Mouse (Mus musculus): Measurements from ENCODE around the gene Phactr1. TPM values are rescaled to one million over a fixed set of nuclear protein-coding genes. Genes with fewer than 3 reads are reported as not detected.

Gene Phactr1
- polyA plus RNA-seq, 1 experiment from 2014 or later: 5.2 TPM

- Histone ChIP-seq H3K27ac (ENCODE audit: low read depth) (no peak overlapping the region), H3K4me1 (ENCODE audit: insufficient read depth) (no peaks in the 10 kb centered on the region), H3K9ac (no peak overlapping the region), H3K27me3 (ENCODE audit: insufficient read depth, low read length) (no peaks in the 10 kb centered on the region), H3K4me3 (ENCODE audit: low read depth, low read length) (no peak overlapping the region), H3K4me2 (no peak overlapping the region), H3K36me3 (ENCODE audit: insufficient read depth) (no peaks in the 10 kb centered on the region), H3K9me3 (ENCODE audit: low read depth, low read length) (no peaks in the 10 kb centered on the region)
- ATAC-seq (ENCODE audit: insufficient read depth): no peak
- DNase-seq: no peak
- TF ChIP-seq CTCF (IDR thresholded peaks at IDR 0.05; ENCODE audit: low read depth): no peak
- 79% methylated on average over 3 of the region's 3 CpGs for WGBS
Measured at GRCm38 (mm10) chr13:42950056-42950455, 269.6 kb downstream of the Phactr1 start.

- H3K27me3 ChIP-seq (ENCODE audit: insufficient read depth, low read length): no peaks in the 10 kb centered on the region
- no peaks in the 10 kb centered on the region for H3K36me3 ChIP-seq (ENCODE audit: insufficient read depth)
- no peak overlapping the region for H3K4me2 ChIP-seq
- H3K27ac ChIP-seq (ENCODE audit: low read depth): no peak overlapping the region
- DNase-seq (peak; percentile 26), ATAC-seq (ENCODE audit: insufficient read depth) (no peak)
- no peak overlapping the region for H3K4me3 ChIP-seq (ENCODE audit: low read depth, low read length)
- no peaks in the 10 kb centered on the region for H3K4me1 ChIP-seq (ENCODE audit: insufficient read depth)
- TF ChIP-seq CTCF (IDR thresholded peaks at IDR 0.05; ENCODE audit: low read depth): no peak
- no peak overlapping the region for H3K9ac ChIP-seq
- no peaks in the 10 kb centered on the region for H3K9me3 ChIP-seq (ENCODE audit: low read depth, low read length)
- 65% methylated on average over 15 of the region's 15 CpGs for WGBS
Measured at GRCm38 (mm10) chr13:42952037-42952721, 271.8 kb downstream of the Phactr1 start.

- no peak for TF ChIP-seq CTCF (IDR thresholded peaks at IDR 0.05; ENCODE audit: low read depth)
- no peak overlapping the region for H3K4me2 ChIP-seq
- no peak for ATAC-seq (ENCODE audit: insufficient read depth)
Measured at GRCm38 (mm10) chr13:42953071-42953470, 272.6 kb downstream of the Phactr1 start.

GRCm38 (mm10) chr13:42954116-42954515 lies 273.7 kb downstream of the Phactr1 start:
- DNase-seq (no peak), ATAC-seq (ENCODE audit: insufficient read depth) (no peak)
- TF ChIP-seq CTCF (IDR thresholded peaks at IDR 0.05; ENCODE audit: low read depth): no peak
- H3K9me3 ChIP-seq (ENCODE audit: low read depth, low read length): no peaks in the 10 kb centered on the region
- 38% methylated on average over 5 of the region's 5 CpGs for WGBS
- no peak overlapping the region for H3K9ac ChIP-seq
- H3K27me3 ChIP-seq (ENCODE audit: insufficient read depth, low read length): no peaks in the 10 kb centered on the region
- no peak overlapping the region for H3K27ac ChIP-seq (ENCODE audit: low read depth)
- H3K4me2 ChIP-seq: no peak overlapping the region
- H3K36me3 ChIP-seq (ENCODE audit: insufficient read depth): no peaks in the 10 kb centered on the region
- no peak overlapping the region for H3K4me3 ChIP-seq (ENCODE audit: low read depth, low read length)
- no peaks in the 10 kb centered on the region for H3K4me1 ChIP-seq (ENCODE audit: insufficient read depth)

More at GRCm38 (mm10) chr13:42953071-42953470, 272.6 kb downstream of the Phactr1 start:
- 90% methylated on average over 6 of the region's 6 CpGs for WGBS
- H3K4me3 ChIP-seq (ENCODE audit: low read depth, low read length): no peak overlapping the region
- no peaks in the 10 kb centered on the region for H3K4me1 ChIP-seq (ENCODE audit: insufficient read depth)
- no peaks in the 10 kb centered on the region for H3K27me3 ChIP-seq (ENCODE audit: insufficient read depth, low read length)
- H3K36me3 ChIP-seq (ENCODE audit: insufficient read depth): no peaks in the 10 kb centered on the region
- no peaks in the 10 kb centered on the region for H3K9me3 ChIP-seq (ENCODE audit: low read depth, low read length)
- no peak for DNase-seq
- no peak overlapping the region for H3K9ac ChIP-seq
- no peak overlapping the region for H3K27ac ChIP-seq (ENCODE audit: low read depth)

- ATAC-seq (ENCODE audit: insufficient read depth): no peak
- Histone ChIP-seq H3K4me1 (ENCODE audit: insufficient read depth) (no peaks in the 10 kb centered on the region), H3K4me2 (no peak overlapping the region), H3K27me3 (ENCODE audit: insufficient read depth, low read length) (no peaks in the 10 kb centered on the region), H3K9me3 (ENCODE audit: low read depth, low read length) (no peaks in the 10 kb centered on the region), H3K36me3 (ENCODE audit: insufficient read depth) (no peaks in the 10 kb centered on the region), H3K27ac (ENCODE audit: low read depth) (no peak overlapping the region), H3K9ac (no peak overlapping the region), H3K4me3 (ENCODE audit: low read depth, low read length) (no peak overlapping the region)
- 80% methylated on average over 10 of the region's 10 CpGs for WGBS
- DNase-seq: no peak
- no peak for TF ChIP-seq CTCF (IDR thresholded peaks at IDR 0.05; ENCODE audit: low read depth)
Measured at GRCm38 (mm10) chr13:42956327-42956726, 275.9 kb downstream of the Phactr1 start.

GRCm38 (mm10) chr13:42957856-42958255 lies 277.4 kb downstream of the Phactr1 start:
- no peak overlapping the region for H3K4me2 ChIP-seq
- H3K9me3 ChIP-seq (ENCODE audit: low read depth, low read length): no peaks in the 10 kb centered on the region
- H3K36me3 ChIP-seq (ENCODE audit: insufficient read depth): no peaks in the 10 kb centered on the region
- no peaks in the 10 kb centered on the region for H3K4me1 ChIP-seq (ENCODE audit: insufficient read depth)
- DNase-seq (peak; percentile 75), ATAC-seq (ENCODE audit: insufficient read depth) (no peak)
- no peak overlapping the region for H3K27ac ChIP-seq (ENCODE audit: low read depth)
- 48% methylated on average over 7 of the region's 7 CpGs for WGBS
- TF ChIP-seq CTCF (IDR thresholded peaks at IDR 0.05; ENCODE audit: low read depth): no peak
- no peaks in the 10 kb centered on the region for H3K27me3 ChIP-seq (ENCODE audit: insufficient read depth, low read length)
- H3K9ac ChIP-seq: no peak overlapping the region
- no peak overlapping the region for H3K4me3 ChIP-seq (ENCODE audit: low read depth, low read length)

- H3K36me3 ChIP-seq (ENCODE audit: insufficient read depth): no peaks in the 10 kb centered on the region
Measured at GRCm38 (mm10) chr13:42958867-42959266, 278.4 kb downstream of the Phactr1 start.

More at GRCm38 (mm10) chr13:42958867-42959266, 278.4 kb downstream of the Phactr1 start:
- Histone ChIP-seq H3K9me3 (ENCODE audit: low read depth, low read length) (no peaks in the 10 kb centered on the region), H3K9ac (no peak overlapping the region), H3K4me1 (ENCODE audit: insufficient read depth) (no peaks in the 10 kb centered on the region), H3K27me3 (ENCODE audit: insufficient read depth, low read length) (no peaks in the 10 kb centered on the region), H3K4me3 (ENCODE audit: low read depth, low read length) (no peak overlapping the region), H3K27ac (ENCODE audit: low read depth) (no peak overlapping the region), H3K4me2 (no peak overlapping the region)
- ATAC-seq (ENCODE audit: insufficient read depth) (no peak), DNase-seq (no peak)
- no peak for TF ChIP-seq CTCF (IDR thresholded peaks at IDR 0.05; ENCODE audit: low read depth)
- WGBS: 72% methylated on average over 2 of the region's 2 CpGs

Measured in lung, embryonic 14.5 days (tissue).